Mouse (Mus musculus): ENCODE data around the gene Sytl3. TPM values are rescaled to one million over a fixed set of nuclear protein-coding genes. Genes with fewer than 3 reads are reported as not detected.

Gene Sytl3
- polyA plus RNA-seq, 1 experiment from 2014 or later, result 0.31 TPM

DNA sequence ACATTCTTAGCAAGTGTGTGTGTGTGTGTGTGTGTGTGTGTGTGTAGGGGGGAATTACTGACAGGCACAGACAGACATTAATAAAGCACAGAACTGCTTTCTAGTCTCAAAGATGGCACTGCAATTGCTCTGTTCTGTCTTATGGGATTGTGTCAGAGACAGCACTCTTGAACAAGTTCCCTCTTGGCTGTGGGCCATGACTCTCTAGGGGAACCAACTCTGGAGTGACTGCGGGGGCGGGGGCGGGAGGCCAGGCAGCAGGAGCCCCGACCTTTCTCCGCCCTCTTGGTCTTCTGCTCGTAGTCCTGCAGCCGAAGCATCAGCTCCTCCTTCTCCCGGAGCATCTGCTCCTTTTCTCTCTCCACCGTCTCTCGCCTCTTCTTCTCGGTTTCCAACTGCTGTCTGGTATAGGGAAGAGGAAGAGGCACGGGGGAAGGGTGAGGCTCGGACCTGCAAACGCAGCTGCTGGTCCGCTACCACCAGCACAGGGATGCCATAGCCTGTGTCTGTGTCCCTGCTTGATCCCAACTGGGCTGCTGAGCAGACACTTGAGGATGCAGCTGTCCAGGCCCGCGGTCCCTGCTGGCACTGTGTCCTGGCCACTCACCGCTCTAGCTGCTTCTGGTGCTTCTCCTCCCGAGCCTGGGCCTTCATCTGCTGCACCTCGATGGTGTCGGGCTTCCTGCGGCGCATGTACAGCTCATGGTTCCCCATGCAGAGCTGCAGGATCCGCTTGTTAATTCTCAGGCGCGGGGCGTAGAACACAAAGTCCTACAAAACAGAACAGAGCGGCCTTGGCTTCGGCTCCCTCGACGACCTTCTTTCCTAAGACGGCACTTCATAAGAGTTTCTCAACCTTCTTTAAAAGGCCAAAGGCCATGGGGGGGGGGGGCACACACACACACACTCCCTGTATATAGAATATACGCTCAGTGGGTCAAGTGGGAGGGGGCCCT, 83.5 kb downstream of the Sytl3 start:
- Histone ChIP-seq H3K27me3 (no peaks in the 10 kb centered on the region), H3K9me3 (no peaks in the 10 kb centered on the region), H3K9ac (no peak overlapping the region), H3K4me1 (peaks cover 60% of the 10 kb centered on the region), H3K4me2 (no peak overlapping the region), H3K36me3 (peaks cover 21% of the 10 kb centered on the region), H3K4me3 (no peak overlapping the region), H3K27ac (no peak overlapping the region)
- no peak; the same call in 1 of the 2 replicates for ATAC-seq (ENCODE audit: insufficient number of reproducible peaks, insufficient read depth, low FRiP score, low TSS enrichment, low read depth)
- 66% methylated on average over 33 of the region's 33 CpGs for WGBS

- no peak for ATAC-seq (ENCODE audit: insufficient number of reproducible peaks, insufficient read depth, low FRiP score, low TSS enrichment, low read depth)
- Histone ChIP-seq H3K4me1 (peaks cover 60% of the 10 kb centered on the region), H3K4me2 (no peak overlapping the region), H3K9ac (no peak overlapping the region), H3K27me3 (no peaks in the 10 kb centered on the region), H3K4me3 (no peak overlapping the region), H3K9me3 (no peaks in the 10 kb centered on the region), H3K36me3 (peaks cover 21% of the 10 kb centered on the region), H3K27ac (0 out of 2 replicates have a peak overlapping the region, but pooled peaks have one; percentile 40)
- 90% methylated on average over 11 of the region's 11 CpGs for WGBS
Measured at GRCm38 (mm10) chr17:6743039-6743575, 84.2 kb downstream of the Sytl3 start.

DNA sequence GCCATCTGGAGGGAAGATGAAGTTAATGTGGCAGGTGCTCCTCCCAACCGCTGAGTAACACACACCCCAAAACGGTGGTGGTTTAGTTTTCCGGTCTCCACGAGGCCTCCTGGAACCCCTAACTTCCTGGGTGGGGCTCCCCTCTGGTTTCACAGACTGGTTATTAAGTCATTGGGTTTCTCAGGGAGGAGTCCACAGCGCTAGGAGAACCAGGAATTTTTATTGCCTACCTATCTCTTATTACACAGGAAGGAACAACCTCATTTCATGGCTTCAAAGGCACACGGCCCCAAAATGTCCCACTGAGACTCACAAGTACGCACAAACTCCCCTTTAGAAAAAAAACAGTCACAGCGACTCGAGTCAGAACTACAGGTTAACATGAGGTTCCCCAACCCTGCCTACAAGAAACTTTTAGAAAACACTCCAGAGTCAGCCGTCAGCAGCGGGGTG, 84.9 kb downstream of the Sytl3 start:
- 0 out of 2 replicates have a peak overlapping the region, but pooled peaks have one; percentile 40 for H3K27ac ChIP-seq
- H3K36me3 ChIP-seq, result peaks cover 21% of the 10 kb centered on the region
- H3K4me3 ChIP-seq, result no peak overlapping the region
- no peak overlapping the region for H3K9ac ChIP-seq
- peaks cover 59% of the 10 kb centered on the region for H3K4me1 ChIP-seq
- no peak overlapping the region for H3K4me2 ChIP-seq
- H3K9me3 ChIP-seq, result no peaks in the 10 kb centered on the region
- no peak for ATAC-seq (ENCODE audit: insufficient number of reproducible peaks, insufficient read depth, low FRiP score, low TSS enrichment, low read depth)
- H3K27me3 ChIP-seq, result no peaks in the 10 kb centered on the region
- WGBS, result 54% methylated on average over 11 of the region's 11 CpGs

- peaks cover 15% of the 10 kb centered on the region for H3K36me3 ChIP-seq
- 46% methylated on average over 9 of the region's 9 CpGs for WGBS
- no peak overlapping the region for H3K4me2 ChIP-seq
- ATAC-seq (ENCODE audit: insufficient number of reproducible peaks, insufficient read depth, low FRiP score, low TSS enrichment, low read depth), result no peak
- no peaks in the 10 kb centered on the region for H3K27me3 ChIP-seq
- H3K9me3 ChIP-seq, result no peaks in the 10 kb centered on the region
- no peak overlapping the region for H3K4me3 ChIP-seq
- H3K9ac ChIP-seq, result no peak overlapping the region
- H3K4me1 ChIP-seq, result peaks cover 62% of the 10 kb centered on the region
- peak overlapping the region; percentile 57; the same call in 1 of the 2 replicates for H3K27ac ChIP-seq
Measured at GRCm38 (mm10) chr17:6744366-6744765, 85.5 kb downstream of the Sytl3 start.

DNA sequence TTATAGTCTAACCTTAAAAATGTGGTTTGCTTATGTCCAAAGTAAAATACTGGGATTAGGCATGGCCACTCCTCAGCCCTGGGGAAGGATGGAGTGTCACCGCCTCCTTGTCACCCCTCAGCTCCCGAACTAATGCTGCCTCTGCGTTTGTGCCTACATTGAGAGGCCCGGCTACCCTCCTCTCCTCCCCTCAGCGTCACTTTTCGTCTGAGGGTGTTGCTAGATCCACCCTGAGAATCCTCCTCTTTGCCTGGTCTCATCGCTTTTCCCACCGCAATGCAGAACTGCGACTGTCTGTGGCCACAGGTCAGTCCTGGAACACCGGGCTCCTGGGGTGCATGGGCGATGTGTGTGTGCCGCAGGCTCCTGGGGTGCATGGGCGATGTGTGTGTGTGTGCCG, 86.0 kb downstream of the Sytl3 start:
- no peak overlapping the region for H3K9ac ChIP-seq

DNA sequence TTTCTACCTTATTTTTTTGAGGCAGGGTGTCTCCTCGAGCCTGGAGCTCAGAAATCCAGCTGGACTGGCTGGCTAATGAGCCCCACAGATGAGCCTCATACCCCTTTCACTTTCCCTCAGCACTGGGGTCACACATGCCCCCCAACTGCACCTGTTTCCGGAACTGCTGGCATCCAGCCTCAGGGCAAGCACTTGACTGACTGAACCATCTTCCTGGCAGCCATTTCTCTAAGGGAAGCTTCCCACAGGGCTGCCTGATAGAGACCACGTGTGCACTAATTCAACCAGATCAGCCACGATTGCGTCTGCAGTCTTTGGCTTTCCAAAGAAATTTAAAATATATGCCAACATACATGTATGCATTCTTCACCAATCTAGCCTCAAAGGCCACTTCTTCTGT, 86.6 kb downstream of the Sytl3 start:
- Histone ChIP-seq H3K4me2 (no peak overlapping the region), H3K9me3 (no peaks in the 10 kb centered on the region), H3K27ac (peak overlapping the region; percentile 49; the same call in 1 of the 2 replicates), H3K4me3 (no peak overlapping the region), H3K4me1 (peaks cover 62% of the 10 kb centered on the region), H3K9ac (no peak overlapping the region), H3K36me3 (0 out of 2 replicates have a peak, but pooled peaks cover 4% of the 10 kb centered on the region), H3K27me3 (no peaks in the 10 kb centered on the region)
- no peak for ATAC-seq (ENCODE audit: insufficient number of reproducible peaks, insufficient read depth, low FRiP score, low TSS enrichment, low read depth)
- WGBS, result 43% methylated on average over 5 of the region's 5 CpGs

More for the DNA sequence above, 86.0 kb downstream of the Sytl3 start:
- no peak overlapping the region for H3K4me2 ChIP-seq
- no peaks in the 10 kb centered on the region for H3K9me3 ChIP-seq
- peaks cover 62% of the 10 kb centered on the region for H3K4me1 ChIP-seq
- H3K4me3 ChIP-seq, result no peak overlapping the region
- peaks cover 10% of the 10 kb centered on the region for H3K36me3 ChIP-seq
- whole genome bisulfite sequencing, result 84% methylated on average over 14 of the region's 14 CpGs
- no peak overlapping the region for H3K27ac ChIP-seq
- ATAC-seq (ENCODE audit: insufficient number of reproducible peaks, insufficient read depth, low FRiP score, low TSS enrichment, low read depth), result no peak
- no peaks in the 10 kb centered on the region for H3K27me3 ChIP-seq

- ATAC-seq (ENCODE audit: insufficient number of reproducible peaks, insufficient read depth, low FRiP score, low TSS enrichment, low read depth), result no peak; the same call in 1 of the 2 replicates
- H3K36me3 ChIP-seq, result no peaks in the 10 kb centered on the region
- H3K4me1 ChIP-seq, result peaks cover 67% of the 10 kb centered on the region
- no peak overlapping the region for H3K9ac ChIP-seq
- H3K27me3 ChIP-seq, result no peaks in the 10 kb centered on the region
- no peak overlapping the region for H3K4me2 ChIP-seq
- WGBS, result 73% methylated on average over 9 of the region's 9 CpGs
- no peaks in the 10 kb centered on the region for H3K9me3 ChIP-seq
- H3K27ac ChIP-seq, result peak overlapping the region; percentile 49; the same call in 1 of the 2 replicates
- no peak overlapping the region for H3K4me3 ChIP-seq
Measured at GRCm38 (mm10) chr17:6745975-6746374, 87.1 kb downstream of the Sytl3 start.

DNA sequence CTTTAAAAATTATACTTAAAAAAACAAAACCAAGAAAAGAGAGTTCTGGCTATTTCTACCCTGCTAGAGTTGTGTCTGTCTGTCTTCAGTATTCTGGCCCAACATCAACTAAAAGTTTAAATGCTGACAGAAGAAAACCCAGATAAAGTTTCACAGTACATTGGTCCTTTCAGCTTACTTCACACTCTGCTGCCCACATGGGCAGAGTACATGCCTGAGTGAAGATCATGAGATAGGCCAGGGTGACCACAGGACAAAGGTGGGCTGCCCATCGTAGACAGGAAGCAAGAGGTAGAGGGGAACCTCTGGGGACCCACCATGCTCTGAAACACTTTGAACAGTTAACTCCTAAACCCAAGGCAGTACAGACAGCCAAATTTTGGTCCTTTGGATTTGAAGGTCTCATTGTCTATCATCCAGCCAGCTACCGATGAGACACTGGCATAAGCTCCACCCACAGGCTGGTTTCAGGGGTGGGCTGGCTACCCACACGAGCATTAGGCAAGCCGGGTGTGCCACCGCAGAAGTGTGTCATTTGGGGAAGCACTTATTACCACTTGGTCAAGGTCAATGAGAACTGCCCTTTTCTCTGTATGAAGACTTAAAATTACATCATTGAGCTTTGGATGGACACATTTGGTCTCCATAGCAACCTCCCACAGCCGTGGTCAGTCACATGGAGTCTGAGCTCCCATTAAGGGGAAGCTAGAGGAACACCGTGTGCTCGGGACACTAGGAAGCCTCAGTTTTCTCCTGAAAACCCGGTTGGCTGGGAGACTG, 87.7 kb downstream of the Sytl3 start:
- Histone ChIP-seq H3K9ac (no peak overlapping the region), H3K9me3 (no peaks in the 10 kb centered on the region), H3K4me2 (no peak overlapping the region), H3K4me1 (peaks cover 68% of the 10 kb centered on the region), H3K4me3 (no peak overlapping the region), H3K36me3 (no peaks in the 10 kb centered on the region), H3K27ac (no peak overlapping the region), H3K27me3 (no peaks in the 10 kb centered on the region)
- WGBS, result 82% methylated on average over 9 of the region's 9 CpGs
- ATAC-seq (ENCODE audit: insufficient number of reproducible peaks, insufficient read depth, low FRiP score, low TSS enrichment, low read depth), result no peak

GRCm38 (mm10) chr17:6747478-6747877, 88.6 kb downstream of the Sytl3 start:
- Histone ChIP-seq H3K27ac (no peak overlapping the region), H3K27me3 (no peaks in the 10 kb centered on the region), H3K4me1 (peaks cover 68% of the 10 kb centered on the region), H3K4me3 (no peak overlapping the region), H3K9me3 (no peaks in the 10 kb centered on the region), H3K4me2 (no peak overlapping the region), H3K36me3 (no peaks in the 10 kb centered on the region), H3K9ac (no peak overlapping the region)
- 78% methylated on average over 7 of the region's 7 CpGs for WGBS
- ATAC-seq (ENCODE audit: insufficient number of reproducible peaks, insufficient read depth, low FRiP score, low TSS enrichment, low read depth), result no peak

DNA sequence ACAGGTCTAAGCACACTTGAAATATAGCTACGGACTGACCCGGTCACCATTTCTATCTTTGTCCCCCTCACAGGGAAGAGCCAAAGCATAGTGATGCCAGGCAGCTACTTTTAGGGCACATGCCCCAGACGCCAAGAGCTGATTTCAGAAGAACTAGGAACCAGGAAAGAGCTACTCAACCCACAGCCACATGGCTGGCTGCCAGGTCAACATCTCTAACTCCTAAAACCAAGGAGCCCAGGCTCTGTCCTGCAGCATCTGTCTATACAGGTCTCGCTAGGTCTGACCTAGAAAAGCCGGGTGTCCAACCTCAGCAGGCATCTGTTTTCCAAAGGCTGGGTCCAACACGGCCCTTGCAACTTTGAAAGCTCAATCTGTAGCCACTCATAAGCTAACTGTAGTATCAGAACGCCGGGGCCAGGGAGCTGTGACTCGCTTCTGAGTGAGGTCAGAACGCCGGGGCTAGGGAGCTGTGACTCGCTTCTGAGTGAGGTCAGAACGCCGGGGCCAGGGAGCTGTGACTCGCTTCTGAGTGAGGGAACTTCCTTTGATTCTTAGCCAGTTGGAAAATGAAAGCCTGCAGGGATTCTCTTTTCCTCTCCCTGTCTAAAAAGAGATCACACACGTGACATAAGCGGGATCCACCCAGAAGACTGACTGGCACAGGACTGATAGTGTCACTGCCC, 90.0 kb downstream of the Sytl3 start:
- 80% methylated on average over 17 of the region's 17 CpGs for WGBS
- no peak overlapping the region for H3K4me2 ChIP-seq
- no peak overlapping the region for H3K9ac ChIP-seq
- no peak for ATAC-seq (ENCODE audit: insufficient number of reproducible peaks, insufficient read depth, low FRiP score, low TSS enrichment, low read depth)
- H3K4me3 ChIP-seq, result no peak overlapping the region
- H3K9me3 ChIP-seq, result no peaks in the 10 kb centered on the region
- no peaks in the 10 kb centered on the region for H3K36me3 ChIP-seq
- H3K4me1 ChIP-seq, result peaks cover 59% of the 10 kb centered on the region
- H3K27me3 ChIP-seq, result no peaks in the 10 kb centered on the region
- no peak overlapping the region for H3K27ac ChIP-seq

Measured in embryonic facial prominence, embryonic 13.5 days (tissue).